Mouse (Mus musculus): ENCODE results near the gene Zfp383.
A peak's percentile ranks its signal among the peaks of the same experiment; 100 is the strongest.
"Not testable (repeated sequence)": the region's sequence is repeated elsewhere in the genome, so short reads cannot be mapped to it uniquely, and the experiment has no call there.

Gene Zfp383

DNA sequence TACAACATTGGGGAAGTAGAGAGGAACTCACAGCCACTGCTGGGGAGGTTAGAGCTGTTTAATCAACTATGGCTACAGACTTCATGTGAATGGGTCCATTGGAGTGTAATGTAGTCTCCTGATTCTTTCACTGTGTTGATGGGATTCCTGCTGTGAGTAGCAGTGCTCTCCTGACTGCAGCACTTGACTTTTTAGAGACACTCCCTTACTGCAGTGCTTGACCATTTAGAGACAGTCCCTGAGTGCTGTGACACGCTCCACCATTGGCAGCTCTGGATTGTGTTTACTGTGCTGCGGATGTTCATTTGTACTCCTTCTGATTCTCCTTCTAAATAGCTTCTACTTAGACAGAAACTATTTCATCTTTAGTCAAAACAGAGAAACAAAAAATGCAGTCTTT, 34.7 kb downstream of the Zfp383 start:
- DNase-seq, result peak; percentile 19

DNA sequence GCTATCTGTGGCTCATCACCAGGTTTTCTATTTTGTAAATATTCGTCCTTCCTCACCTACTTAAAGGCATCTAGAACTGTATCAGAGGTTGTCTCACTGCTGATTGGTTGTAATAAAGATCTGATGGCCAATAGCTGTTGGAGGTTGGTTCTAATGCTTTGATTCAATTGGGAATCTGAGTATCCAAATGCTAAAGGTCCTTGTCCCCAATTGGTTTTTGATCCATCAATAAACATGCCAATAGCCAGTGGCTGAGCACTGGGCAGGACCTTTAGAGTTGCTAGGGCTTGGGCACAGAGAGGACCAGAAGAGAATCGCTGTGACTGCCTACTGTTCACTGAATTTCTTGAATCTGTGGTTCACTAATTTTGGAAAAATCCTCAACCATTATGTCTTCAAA, 35.7 kb downstream of the Zfp383 start:
- no peak for DNase-seq

DNA sequence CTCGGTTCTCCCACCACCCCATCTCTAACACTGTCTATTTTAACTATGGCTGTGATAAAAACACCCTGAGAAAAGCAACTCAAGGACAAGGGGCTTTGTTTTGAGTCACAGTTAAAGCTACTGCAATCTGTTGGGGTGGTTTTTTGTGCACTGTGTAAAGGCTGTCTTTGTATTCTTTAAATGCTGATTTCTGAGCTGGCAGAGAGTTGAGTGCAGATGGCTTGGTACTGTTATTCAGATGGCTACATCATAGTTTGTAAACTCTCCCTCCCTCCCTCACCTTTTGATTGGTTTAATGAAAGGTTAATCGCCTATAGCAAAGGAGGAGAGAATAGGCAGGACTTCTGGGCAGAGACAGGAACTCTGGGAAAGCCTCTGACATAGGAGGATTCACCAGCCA, 36.2 kb downstream of the Zfp383 start:
- DNase-seq, result no peak

DNA sequence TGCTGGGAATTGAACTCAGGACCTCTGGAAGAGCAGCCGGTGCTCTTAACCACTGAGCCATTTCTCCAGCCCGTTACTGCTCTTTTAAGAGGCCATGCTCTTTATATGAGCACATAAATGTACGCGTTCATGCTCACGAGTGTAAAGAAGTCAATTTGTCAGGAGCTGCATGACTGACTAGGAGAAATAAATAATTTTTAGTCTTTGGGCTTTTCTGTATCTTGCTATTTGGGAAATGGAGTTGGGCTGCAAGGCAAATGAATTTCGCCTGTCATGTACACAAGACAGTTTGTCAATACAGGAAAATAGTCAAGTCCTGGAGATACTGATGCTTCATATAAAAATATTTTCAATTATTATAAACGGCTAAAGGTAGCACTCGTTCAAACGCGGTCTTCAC, 45.1 kb downstream of the Zfp383 start:
- DNase-seq, result no peak

DNA sequence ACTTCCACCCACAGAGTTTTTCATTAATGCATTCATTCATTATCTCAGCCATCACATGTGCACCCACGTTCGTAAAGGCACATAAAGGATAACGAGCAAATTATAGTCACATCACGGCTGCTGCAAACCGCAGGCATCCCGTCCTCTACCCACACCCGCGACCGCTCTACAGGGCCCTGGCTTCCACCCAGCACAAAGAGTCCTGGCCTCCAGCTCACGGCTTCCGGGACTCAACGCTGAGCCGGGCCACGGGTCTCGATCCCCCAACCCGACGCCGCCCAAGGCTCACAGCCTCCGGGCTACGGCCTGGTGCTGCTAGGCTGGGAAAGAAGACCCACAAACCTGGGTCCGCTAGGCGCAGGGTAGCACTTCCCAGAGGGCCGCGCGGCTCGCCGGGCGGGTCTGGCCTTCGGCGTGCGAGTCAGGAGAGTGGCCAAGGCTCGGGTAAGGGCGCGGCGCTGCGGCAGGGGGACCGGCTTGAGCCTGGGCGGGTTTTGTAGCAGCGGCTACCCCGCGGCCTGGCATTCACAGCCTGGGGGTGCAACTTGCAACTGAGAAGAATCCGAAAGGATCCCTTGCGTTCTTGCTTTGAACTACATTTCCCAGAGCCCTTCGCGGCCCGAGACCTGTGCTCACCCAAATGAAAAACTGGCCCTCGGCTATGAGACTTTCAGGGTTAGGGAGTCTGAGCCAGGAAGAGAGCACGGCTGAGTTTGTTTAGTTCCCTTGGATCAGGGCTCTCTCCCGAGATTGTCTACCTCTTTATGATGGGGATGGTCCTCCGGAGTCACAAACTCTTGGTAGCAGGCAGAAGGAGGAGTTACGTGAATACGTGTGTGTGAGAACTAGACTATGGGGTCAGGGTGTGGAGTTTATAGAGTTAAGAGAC, 45.7 kb downstream of the Zfp383 start, which contains the start of gene Zfp74:
Gene Zfp74, minus strand, starts transcription at position 577 of the 889 bp plus-strand sequence.
- peak; percentile 89 for DNase-seq

DNA sequence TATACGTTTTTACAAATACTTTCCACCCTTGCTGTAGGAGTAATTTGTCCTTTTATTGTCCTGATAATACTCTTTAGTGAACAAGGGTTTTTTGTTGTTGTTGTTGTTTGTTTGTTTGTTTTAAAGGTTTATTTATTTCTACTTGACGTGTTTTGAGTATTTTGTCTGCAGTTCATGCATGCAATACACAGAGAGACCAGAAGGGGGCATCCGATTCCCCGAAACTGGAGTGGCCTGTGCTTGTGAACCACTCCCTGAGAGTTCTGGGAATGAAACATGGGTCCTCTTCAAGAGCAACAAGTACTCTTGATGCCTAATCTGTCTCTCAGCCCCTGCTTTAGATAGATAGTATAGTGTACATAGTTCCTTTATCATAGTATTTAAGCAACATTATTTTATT, 46.7 kb downstream of the Zfp383 start:
- peak; percentile 72 for DNase-seq

DNA sequence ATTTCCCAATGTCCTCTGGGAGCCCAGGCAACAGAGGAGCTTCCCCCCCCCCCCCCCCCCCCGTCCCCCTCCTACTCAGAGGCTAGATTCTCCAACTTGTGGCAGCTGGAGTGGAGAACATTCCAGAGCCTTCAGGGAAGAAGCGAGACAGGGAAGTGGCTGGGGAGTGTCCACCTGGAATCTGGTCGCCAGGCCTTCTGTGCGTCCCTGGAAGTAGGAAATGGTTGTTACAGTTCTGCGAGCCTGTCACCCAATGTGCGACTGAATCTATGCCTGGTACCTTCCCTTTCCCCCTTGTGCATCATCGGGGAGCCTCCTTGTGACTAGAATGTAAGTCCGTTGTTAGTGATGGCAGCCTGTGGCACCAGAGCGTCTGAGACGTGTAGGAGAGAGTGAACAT, 48.2 kb downstream of the Zfp383 start:
- DNase-seq, result peak; percentile 36

DNA sequence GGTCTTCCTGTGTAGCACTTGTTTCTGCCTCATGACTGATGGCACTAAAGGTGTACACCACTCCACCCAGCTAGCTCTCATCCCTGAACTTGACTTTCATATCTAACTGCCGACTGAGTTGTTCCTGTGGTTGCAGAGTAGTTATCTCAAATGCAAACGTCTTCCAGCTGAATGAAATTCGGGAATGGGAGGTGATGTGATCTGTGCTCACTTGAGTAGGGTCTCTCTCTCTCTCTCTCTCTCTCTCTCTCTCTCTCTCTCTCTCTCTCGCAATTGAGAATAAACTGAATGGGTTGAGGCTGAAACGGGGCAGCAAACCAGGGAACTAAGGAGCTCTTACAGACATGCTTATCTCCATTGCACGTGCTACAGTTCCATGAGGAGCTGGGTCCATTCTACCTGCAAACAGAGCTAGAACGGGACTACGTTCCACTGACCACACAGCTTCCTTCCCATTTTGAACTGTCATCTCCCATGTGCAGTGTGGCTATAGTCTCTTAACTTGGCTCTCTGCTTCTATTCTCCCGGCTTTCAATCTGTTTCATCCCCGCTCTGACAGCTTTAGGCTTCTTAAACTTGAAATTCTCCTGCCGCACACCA, 50.2 kb downstream of the Zfp383 start:
- DNase-seq, result no peak

DNA sequence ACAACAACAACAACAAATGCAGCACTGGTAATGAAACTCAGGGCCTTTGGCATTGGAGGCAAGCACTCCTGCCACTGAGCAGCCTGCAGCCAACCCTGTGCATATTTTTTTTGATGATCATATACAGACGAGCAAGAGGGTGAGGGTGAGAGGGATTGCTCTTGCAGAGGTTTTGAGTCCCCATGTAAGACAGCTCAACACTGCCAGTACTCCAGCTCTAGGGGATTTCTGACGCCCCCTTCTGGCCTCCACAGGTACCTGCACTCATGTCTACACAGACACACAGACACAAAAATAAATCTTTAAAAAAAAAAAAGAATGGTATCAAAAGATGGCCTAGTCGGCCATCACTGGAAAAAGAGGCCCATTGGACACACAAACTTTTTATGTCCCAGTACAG, 51.0 kb downstream of the Zfp383 start:
- DNase-seq, result no peak

DNA sequence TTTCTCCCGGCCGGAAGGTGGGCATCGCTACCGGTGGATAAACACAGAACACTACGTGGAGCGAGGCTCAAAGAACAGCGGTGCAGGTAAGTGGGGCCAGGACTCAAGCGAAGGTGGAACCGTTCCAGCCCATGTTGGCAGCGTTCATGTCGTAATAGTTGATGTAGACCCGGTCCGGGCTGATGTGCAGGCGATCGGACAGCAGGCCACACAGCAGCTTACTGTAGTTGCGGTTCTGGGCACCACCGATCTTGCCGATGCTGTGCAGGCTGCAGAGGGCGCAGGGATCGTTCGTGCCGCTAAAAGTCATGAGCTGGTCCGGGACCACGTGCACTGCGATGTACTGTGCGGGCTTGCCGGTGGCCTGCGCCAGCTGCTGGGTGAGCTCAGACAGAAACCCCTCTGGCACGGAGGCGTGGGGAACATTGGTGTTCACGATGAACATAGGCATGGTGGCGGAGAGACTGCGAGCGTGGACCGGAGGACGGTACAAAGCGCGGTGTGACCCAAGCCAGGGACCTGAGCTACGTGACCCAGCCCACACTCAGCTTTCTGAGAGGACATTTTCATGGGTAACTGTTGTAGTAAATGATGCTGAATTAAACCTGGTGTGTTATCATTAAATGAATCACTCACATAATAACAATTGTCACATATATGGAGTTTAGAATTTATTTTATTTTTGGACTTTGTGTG, 57.2 kb downstream of the Zfp383 start:
- not testable (repeated sequence) for DNase-seq

All from lung, postnatal 10 days (tissue).